Mouse (Mus musculus) MN1 (cell line): ENCODE measurements at regions not wholly inside any gene's neighbourhood (a gene's known extent, or its start where the extent isn't known, plus 50 kb on each side); places are given as distances from the start of the nearest gene placed in this dataset.
"Not testable (repeated sequence)": the region's sequence is repeated elsewhere in the genome, so short reads cannot be mapped to it uniquely, and the experiment has no call there.

ENCODE experiments used
- DNase-seq: peaks from one replicate; pipeline ENCODE4 v3.0.0-alpha.2; 2016; ENCODE audit warnings: low spot score

DNA sequence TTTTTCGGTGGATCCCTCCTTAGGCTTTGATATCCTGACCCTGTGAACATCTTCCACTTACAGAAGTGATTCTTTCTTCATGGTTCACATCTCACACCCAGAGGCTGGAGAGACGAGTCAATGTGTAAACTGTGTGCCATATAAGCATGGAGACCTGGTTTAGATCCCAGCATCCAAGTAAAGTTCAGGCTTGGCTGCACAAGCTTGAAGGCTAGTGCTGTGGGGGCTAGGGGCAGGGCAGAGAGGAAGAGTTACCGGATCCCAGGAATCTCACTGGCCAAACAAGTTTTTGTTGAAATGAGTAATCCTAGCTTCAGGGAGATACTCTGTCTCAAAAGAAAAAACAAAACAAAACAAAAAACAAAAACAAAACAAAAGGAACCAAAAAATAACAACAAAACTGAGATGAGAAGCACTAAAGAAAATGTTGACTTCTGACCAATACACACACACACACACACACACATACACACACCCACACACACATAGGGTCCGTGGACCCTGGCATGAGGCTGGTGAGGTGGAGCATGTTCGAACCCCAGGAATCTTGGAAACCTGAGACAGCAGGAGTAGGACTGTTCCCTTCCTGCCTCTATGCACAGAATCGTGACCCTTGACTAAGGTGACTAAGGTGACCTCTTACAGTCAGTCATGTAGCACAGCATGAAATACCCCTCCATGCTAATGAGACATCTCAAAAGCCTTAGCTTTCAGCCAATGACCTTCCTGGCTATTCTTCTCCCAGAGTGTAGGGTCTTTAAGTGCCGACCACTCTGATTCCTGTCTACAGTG lies 55.2 kb downstream of the Gm12728 start:
- DNase-seq: no peak

DNA sequence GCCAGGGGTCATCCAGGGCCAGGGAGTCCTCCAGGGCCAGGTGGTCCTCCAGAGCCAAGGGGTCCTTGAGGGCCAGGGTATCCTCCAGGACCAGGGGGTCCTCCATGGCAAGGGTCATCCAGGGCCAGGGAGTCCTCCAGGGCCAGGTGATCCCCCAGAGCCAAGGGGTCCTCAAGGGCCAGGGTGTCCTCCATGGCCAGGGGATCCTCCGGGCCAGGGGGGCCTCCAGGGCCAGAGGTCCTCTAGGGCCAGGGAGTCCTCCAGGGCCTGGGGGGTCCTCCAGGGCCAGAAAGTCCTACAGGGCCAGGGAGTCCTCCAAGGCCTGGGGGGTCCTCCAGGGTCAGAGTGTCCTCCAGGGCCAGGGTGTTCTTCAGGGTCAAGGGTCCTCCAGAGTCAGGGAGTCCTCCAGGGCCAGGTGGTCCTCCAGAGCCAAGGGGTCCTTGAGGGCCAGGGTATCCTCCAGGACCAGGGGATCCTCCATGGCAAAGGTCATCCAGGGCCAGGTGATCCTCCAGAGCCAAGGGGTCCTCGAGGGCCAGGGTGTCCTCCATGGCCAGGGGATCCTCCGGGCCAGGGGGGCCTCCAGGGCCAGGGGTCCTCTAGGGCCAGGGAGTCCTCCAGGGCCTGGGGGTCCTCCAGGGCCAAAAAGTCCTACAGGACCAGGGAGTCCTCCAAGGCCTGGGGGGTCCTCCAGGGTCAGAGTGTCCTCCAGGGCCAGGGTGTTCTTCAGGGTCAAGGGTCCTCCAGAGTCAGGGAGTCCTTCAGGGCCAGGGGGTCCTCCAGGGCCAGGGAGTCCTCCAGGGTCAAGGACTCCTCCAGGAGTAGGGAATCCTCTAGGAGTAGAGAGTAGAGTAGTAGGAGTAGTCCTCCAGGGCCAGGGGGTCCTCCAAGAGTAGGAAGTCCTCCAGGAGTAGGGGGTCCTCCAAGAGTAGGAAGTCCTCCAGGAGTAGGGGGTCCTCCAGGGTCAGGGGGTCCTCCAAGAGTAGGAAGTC lies 56.6 kb downstream of the Gm12728 start:
- DNase-seq: not testable (repeated sequence)

GRCm38 (mm10) chr4:105853086-105853485 lies 63.4 kb downstream of the Gm12728 start:
- no peak for DNase-seq

GRCm38 (mm10) chr4:105859052-105859864 lies 69.6 kb downstream of the Gm12728 start:
- no peak for DNase-seq

DNA sequence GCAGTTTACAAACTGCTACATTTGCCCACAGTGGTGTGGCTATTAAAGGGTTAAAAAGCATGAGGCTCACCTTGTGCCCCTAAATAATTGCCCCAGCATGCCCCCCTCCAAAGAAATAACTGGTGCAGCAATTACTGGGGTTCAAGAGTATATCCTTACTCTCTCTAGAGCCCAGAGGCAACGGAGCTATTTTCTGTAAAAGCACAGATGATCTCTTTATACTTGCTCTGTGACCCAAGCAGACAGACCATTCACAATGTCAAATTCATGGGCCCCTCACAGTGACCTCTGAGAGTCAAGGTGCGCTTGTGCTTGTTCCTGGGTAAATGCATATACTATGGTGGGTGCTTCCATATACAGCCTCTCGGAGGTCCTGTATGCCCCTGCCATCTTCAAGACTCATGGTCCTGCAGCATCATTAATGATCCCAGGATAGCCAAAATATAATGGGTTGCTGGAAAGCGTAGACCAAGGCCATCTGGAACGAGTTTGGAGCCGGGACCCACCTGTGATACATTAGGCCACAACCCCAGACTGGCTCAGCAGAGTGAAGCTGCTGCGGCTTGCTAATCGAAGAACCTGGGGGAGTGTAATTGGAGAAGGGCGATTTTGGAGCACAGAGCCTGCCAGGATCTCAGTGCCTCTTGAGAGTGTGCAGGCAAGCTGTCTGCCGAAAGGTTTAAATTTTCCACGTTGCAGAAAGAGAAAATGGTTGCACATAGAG lies 71.4 kb downstream of the Gm12728 start:
- DNase-seq: no peak

GRCm38 (mm10) chr4:105861654-105862037 lies 72.0 kb downstream of the Gm12728 start:
- no peak for DNase-seq

GRCm38 (mm10) chr4:105870512-105870911 lies 80.8 kb downstream of the Gm12728 start:
- DNase-seq: no peak

GRCm38 (mm10) chr4:105877246-105877645 lies 87.6 kb downstream of the Gm12728 start:
- no peak for DNase-seq

DNA sequence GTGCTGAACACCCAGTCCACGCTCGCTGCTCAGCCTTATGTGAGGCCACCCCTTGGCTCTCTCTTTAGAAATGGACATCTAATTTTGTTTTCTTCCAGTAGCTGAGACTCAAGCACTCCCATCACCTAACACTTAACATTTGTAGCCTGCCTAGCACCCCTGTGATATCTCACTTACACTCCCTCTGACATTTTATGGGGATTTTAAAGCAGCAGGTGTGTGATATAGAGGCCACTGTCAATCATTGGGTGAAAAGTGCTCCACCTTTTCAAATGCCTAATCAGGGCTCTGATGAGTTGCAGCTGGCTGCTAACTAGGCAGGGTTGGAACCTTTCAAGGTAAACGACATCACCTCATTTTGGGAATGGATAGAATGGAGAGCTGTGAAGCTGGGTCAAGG lies 90.2 kb downstream of the Gm12728 start:
- DNase-seq: no peak

GRCm38 (mm10) chr4:105884791-105885190 lies 95.1 kb downstream of the Gm12728 start:
- DNase-seq: no peak

DNA sequence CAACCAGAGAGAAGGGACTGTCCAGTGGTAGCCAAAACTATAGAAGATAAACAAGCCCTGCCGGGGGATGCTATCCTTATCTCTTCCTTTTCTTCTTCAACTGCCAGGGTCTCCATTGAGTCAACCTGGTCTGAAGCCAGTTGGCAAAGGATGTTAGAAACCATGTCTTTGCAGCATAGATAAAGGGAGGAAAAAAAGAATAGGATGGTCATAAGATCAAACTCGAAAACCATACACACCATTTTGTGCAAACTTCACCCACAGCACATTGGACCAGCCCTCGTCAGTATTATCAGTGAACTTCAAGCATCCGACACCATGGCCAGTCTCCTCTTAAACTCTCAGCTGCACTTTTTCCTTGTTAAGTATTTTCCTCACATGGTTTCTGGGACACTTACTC lies 101.8 kb downstream of the Gm12728 start:
- DNase-seq: no peak

DNA sequence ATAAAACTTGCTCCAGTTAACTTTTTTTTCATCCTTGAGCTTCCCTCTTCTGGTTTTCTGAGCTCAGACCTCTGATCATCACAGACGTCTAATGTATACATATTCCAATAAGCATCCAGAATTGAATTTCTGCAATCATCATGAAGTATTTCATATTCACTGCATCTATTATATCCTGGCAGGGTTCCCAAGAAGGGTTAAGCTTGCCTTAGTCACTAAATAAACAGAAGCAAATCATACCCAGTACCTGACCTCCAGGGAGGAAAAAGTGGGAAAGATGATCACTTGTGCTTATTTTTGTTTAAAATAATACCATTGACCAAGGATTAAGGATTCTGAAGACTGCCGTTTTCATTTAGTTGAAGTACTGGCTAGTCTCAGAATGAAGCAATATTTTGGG lies 102.4 kb downstream of the Gm12728 start:
- no peak for DNase-seq

GRCm38 (mm10) chr4:105895116-105895515 lies 105.4 kb downstream of the Gm12728 start:
- DNase-seq: no peak

DNA sequence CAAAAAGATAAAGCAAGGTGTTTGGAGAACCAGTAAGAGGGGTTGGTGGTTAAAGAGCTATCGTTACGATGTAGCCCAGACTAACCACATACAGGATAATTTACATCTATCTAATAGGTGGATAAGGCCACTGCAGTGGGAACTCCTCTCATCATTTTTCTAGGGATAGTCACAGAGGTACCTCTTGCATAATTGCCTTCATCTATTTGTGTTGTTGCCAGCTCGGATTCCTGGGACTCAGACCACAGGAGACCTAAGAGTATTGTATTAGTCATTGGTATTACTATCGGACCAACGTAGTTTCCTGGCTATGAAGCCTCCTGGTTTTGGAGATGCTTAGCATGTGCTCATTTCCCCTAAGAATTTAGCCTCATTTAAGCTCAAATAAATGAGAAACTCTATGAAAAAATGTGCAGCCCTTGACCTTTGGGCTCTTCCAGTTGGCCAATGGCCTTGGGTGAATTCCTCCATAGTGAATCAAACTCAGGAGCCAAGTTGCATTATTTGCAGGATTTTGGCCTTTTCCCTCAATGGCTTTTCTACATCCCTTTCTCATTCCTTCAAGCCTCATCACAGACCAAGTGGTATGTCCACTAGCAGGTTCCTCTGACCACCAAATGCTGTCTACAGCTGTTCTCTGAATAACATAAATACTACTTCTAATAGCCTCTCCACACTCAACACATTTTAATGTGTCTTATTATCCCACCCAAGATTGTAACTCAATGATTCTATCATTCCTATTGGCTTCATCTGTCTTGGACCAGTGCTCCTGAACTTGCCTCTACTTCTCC lies 108.6 kb downstream of the Gm12728 start:
- DNase-seq: no peak

- no peak for DNase-seq
Measured at GRCm38 (mm10) chr4:105904896-105905295, 115.2 kb downstream of the Gm12728 start.

DNA sequence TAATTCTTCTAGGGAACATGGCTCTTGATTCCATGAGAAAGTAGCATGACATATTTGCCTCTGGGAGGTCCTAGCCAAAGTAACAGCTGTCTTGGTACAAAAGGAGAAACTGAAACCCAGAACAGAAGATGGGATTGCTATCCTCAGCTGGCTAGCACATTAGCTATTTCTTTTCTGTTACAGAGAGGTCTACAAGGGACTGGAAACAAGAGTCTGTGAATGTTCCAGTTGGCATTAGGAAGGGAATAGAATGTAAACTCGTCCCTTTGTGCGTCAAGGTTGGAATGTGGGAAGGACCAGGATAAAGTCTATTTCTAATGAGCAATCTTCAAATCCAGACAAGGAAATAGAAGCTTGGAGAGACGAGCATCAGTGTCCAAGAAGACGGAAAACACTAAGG lies 116.7 kb downstream of the Gm12728 start:
- no peak for DNase-seq

DNA sequence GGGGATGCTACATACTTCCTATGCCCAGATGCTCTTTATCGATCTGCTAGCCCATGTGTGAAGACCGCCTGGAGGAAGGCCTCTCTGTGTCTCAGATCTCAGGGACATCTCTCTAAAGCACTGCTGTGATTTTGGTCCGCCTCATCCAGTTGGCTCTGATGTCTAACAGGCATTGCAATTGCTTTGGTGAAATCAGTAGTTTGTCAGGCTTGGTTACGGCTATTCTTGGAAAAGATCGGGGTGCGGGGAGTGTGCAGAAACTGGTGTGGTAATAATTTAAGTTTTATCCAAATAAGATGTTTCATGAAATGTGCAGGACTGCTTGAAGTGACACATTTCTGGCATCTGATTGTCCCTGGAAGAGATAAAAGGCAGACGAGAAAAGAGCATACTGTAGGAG lies 117.9 kb downstream of the Gm12728 start:
- no peak for DNase-seq

- DNase-seq: no peak
Measured at GRCm38 (mm10) chr4:105908281-105908680, 118.6 kb downstream of the Gm12728 start.

- no peak for DNase-seq
Measured at GRCm38 (mm10) chr4:105909272-105909671, 119.6 kb downstream of the Gm12728 start.

DNA sequence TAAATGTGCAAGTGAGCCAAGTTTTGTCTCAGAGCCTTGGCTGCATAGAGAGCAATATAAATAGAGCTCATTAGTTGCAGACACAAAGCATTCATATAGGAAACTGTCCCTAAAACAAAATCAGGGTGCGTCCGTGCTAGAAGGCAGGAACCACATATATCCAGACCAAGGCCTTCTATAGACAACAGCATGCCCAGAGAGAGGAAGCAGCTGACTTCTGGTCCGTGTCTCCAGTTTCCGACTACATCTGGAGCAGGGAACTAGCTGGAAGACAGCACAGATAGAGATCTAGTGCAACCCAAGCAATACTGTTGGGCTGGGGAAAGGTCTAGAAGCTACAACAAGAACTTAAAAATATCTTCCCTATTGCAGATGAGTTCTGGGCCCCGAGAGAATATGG lies 121.0 kb downstream of the Gm12728 start:
- DNase-seq: no peak

- no peak for DNase-seq
Measured at GRCm38 (mm10) chr4:105911678-105912077, 122.0 kb downstream of the Gm12728 start.
